Mouse (Mus musculus) heart, adult 9 months (tissue): Measurements from ENCODE around the gene Pcgf2.
A peak's percentile ranks its signal among the peaks of the same experiment; 100 is the strongest.
"Not testable (repeated sequence)": the region's sequence is repeated elsewhere in the genome, so short reads cannot be mapped to it uniquely, and the experiment has no call there.

Source experiments
- DNase-seq, 2 experiments: peaks; one replicate each; pipeline ENCODE4 v3.0.0; 2022; ENCODE audit warnings: low spot score in 2 of 2

Gene Pcgf2

GRCm38 (mm10) chr11:97717369-97718280, 17.3 kb upstream of the Pcgf2 start:
- DNase-seq, result no peak

- DNase-seq, result no peak
Measured at GRCm38 (mm10) chr11:97716021-97716420, 15.7 kb upstream of the Pcgf2 start.

GRCm38 (mm10) chr11:97714784-97715760, 14.8 kb upstream of the Pcgf2 start:
- DNase-seq, result peak in 1 of 2 experiments; percentile 42

GRCm38 (mm10) chr11:97714356-97714755, 14.1 kb upstream of the Pcgf2 start:
- no peak for DNase-seq

- DNase-seq, result no peak
Measured at GRCm38 (mm10) chr11:97713896-97714295, 13.6 kb upstream of the Pcgf2 start.

GRCm38 (mm10) chr11:97712286-97712685, 12.0 kb upstream of the Pcgf2 start:
- DNase-seq, result no peak

GRCm38 (mm10) chr11:97711200-97711900, 11.1 kb upstream of the Pcgf2 start:
- no peak for DNase-seq

- not testable (repeated sequence) for DNase-seq
Measured at GRCm38 (mm10) chr11:97710067-97710466, 9.8 kb upstream of the Pcgf2 start.

- DNase-seq, result peak; percentile 100
Measured at GRCm38 (mm10) chr11:97703039-97703826, 2.9 kb upstream of the Pcgf2 start, which contains the start of gene Psmb3. TSS of gene Psmb3 (plus strand) at chr11:97703399.

- DNase-seq, result peak; percentile 78 to 91
Measured at GRCm38 (mm10) chr11:97702393-97702745, 2.1 kb upstream of the Pcgf2 start.

GRCm38 (mm10) chr11:97701581-97702392, 1.5 kb upstream of the Pcgf2 start:
- DNase-seq, result no peak

- DNase-seq, result peak in 1 of 2 experiments; percentile 48
Measured at GRCm38 (mm10) chr11:97700746-97701580, 666 bp upstream of the Pcgf2 start.

GRCm38 (mm10) chr11:97699626-97700002, 683 bp downstream of the Pcgf2 start:
- DNase-seq, result peak; percentile 83 to 85

- peak; percentile 60 to 62 for DNase-seq
Measured at GRCm38 (mm10) chr11:97698741-97699611, 1.3 kb downstream of the Pcgf2 start.

GRCm38 (mm10) chr11:97697891-97698529, 2.3 kb downstream of the Pcgf2 start:
- DNase-seq, result no peak

- no peak for DNase-seq
Measured at GRCm38 (mm10) chr11:97697199-97697890, 3.0 kb downstream of the Pcgf2 start.

GRCm38 (mm10) chr11:97696669-97697068, 3.6 kb downstream of the Pcgf2 start:
- DNase-seq, result no peak
